Mouse (Mus musculus) gastrocnemius, postnatal 36 days (tissue): ENCODE measurements at regions not wholly inside any gene's neighbourhood (a gene's known extent, or its start where the extent isn't known, plus 50 kb on each side); places are given as distances from the start of the nearest gene placed in this dataset.
"Not testable (repeated sequence)": the region's sequence is repeated elsewhere in the genome, so short reads cannot be mapped to it uniquely, and the experiment has no call there.

ENCODE experiments used
- DNase-seq, 2 experiments: peaks; one replicate each; pipeline ENCODE4 v3.0.0; 2022
- intact Hi-C: fragments of 180-260 bp; cut with DNase I; formaldehyde crosslinking; loops from one replicate; pipeline ENCODE4 v1.15.1; 2025

- DNase-seq: no peak
- intact Hi-C loops: no loop called here
These were observed 1984.0 kb downstream of the 4930444P10Rik start for GRCm38 (mm10) chr1:14109190-14109482.

DNA sequence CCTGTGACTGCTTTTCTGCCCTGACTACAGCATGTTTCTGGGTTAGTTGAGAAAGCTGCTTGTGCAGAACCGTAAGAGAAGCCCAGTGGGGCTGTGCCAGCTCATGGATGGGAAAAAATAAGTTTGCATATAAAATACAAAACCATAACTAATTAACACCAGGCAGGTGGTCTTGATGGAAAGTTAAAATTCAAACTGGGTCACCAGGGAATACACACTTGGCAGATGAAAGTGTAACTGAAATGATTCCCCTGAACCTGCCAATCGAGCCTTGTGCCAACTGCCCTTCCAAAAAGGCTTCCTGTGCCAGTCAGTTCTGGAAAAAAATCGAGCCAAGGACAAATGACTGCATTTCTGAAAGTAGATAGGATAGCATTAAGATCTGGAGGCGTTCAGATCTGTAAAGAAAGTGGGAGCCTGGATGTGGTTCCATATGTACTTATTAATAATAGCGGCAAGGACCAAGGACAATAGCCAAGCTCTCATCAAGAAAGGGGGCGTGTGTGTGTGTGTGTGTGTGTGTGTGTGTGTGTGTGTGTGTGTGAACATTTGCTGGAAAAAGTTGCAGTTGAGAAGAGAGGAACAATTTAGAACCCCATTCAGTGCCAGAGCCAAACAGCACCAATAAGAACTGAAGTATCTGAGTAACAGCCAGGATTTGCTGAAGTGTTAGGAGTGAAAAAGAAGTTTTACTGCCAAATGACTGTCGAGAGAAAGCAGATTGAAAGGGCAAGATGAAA is 1984.5 kb downstream of the 4930444P10Rik start:
- intact Hi-C loops: no loop called here
- DNase-seq: no peak

GRCm38 (mm10) chr1:14105521-14105920 is 1987.6 kb downstream of the 4930444P10Rik start:
- intact Hi-C loops, DNase-seq: not testable (repeated sequence)

GRCm38 (mm10) chr1:14104529-14104928 is 1988.6 kb downstream of the 4930444P10Rik start:
- DNase-seq: no peak
- intact Hi-C loops: no loop called here

DNA sequence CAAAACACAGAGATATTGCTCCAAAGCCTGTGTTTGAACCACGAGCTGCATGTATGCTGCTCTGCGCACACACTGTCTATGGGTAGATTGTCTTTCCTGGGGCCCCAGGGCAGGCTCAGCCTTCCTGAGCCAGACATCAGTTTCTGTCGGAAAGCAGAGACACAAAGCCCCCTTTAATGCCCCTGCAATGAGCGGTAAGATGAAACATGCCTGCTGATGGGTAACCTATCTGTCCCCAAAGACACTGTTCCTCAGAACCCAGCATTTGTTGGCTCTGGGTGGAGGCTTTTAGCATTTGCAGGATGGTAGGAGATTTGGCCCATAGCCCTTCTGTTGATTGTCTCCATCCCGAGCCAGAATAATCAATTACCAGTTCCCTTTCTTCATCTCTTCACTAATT is 1994.1 kb downstream of the 4930444P10Rik start:
- no peak for DNase-seq
- intact Hi-C loops: no loop called here

DNA sequence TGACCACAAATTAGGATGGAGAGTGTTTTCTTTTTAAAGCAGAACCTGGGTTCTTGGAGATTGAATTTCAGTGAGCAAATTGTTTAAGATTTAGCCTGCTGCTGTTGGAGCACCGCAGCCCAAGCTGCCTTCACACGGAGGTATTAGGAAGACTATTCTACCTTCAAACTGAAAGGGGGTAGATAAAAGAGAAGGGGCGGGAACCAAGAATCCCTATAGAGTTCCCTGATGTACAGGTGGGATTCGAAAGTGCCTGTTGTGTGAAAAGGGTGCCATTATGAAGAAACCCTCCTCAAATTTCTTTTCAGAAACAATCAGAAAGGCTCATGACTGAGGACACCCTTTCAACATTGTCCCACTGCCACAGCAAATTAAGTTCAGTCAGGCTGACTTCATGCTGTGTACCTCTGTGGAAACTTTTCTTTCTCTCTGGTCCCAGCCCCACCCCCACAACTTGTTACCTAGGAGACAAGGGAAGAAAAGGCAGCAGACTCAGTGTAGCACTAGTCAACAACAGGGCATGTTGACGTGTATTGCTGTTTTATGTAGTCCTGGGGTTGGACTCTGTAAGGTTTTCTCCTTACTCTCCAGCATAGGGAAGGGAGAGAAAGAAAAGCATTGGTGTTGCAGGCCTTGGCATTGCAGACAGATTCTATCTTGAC is 1995.4 kb downstream of the 4930444P10Rik start:
- intact Hi-C loops: no loop called here
- no peak for DNase-seq

DNA sequence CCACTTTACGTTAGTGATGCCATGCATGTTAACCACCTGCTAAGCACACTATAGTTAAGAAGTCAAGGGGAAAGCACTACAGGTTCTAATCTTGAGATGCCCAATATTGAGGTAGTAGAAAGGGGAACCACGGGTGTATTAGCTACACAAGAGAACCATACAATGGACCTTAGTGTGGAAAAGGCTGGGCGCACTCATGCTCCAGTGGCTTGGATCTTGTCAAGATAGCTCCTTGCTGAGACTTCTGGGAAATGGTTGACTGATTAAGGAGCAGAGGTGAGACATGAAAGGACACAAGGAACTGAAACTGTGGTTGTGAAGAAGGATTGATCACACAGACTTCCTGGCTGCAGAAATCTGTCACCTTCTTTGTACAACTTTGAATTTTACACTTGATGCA is 2028.3 kb downstream of the 4930444P10Rik start:
- no peak for DNase-seq

DNA sequence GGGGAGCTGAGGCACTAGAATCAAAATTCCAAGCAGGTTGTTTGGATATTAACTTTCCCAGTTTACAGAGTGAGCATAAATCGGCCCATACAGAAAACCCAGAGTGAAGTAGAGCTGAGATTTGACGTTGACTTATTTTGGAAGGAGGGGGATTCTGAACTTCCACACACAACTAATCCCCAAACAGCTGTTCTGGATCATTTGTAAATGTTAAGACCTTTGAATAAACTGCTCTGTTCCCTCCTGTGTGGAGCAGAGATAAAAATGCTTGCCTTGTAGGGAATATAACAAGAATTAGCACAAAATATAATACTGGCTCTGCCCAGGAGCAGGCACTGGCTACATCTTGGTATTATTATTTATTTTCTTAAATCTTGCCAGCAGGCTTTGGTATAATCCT is 2057.0 kb downstream of the 4930444P10Rik start:
- no peak for DNase-seq
- intact Hi-C loops: no loop called here

More for the DNA sequence above, 2028.3 kb downstream of the 4930444P10Rik start:
- intact Hi-C loops: no loop called here

DNA sequence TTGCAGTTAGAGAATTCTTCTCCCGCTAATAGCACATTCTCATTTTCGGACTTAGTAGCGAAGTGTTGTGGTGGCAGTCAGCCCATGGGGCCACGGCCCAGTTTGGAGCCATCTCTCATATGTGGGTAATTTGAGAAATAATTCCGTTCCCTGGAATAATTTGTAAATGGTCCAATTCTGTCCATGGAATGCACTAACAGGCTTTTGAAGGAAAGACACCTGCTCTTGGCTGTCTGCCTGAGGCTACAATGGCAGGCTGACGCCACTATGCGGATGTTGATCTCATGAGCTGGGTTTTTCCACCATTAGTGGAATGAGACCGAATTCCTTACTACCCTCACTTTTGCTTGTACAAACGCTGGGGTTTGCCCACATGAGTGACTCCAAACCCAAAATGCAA is 2081.6 kb downstream of the 4930444P10Rik start:
- intact Hi-C loops: no loop called here
- no peak for DNase-seq

DNA sequence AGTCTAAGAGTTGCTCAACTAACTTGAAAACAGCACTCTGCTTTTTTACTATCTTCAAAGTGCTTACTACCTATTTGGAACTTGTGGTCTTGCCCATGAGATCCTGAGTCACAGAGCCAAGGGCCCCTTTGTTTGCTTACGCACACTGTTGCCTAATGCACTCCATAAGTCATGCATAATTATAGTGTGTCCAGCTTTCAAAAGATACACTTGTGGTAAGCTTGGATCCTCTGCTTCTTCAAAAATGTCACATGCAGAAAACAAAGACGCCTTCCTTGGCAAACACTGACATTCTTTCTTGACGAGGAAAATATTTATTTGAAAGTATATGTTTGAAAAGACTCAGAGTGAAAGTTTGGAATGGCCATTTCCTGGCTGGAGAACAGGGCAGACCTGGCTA is 2082.3 kb downstream of the 4930444P10Rik start:
- DNase-seq: no peak
- intact Hi-C loops: no loop called here

- no peak for DNase-seq
- intact Hi-C loops: no loop called here
These were observed 2090.6 kb downstream of the 4930444P10Rik start for GRCm38 (mm10) chr1:14002550-14002949.

- intact Hi-C loops: no loop called here
- no peak for DNase-seq
These were observed 2091.7 kb downstream of the 4930444P10Rik start for GRCm38 (mm10) chr1:14001431-14001830.

- no peak for DNase-seq
- intact Hi-C loops: no loop called here
These were observed 2092.3 kb downstream of the 4930444P10Rik start for GRCm38 (mm10) chr1:14000605-14001395.

DNA sequence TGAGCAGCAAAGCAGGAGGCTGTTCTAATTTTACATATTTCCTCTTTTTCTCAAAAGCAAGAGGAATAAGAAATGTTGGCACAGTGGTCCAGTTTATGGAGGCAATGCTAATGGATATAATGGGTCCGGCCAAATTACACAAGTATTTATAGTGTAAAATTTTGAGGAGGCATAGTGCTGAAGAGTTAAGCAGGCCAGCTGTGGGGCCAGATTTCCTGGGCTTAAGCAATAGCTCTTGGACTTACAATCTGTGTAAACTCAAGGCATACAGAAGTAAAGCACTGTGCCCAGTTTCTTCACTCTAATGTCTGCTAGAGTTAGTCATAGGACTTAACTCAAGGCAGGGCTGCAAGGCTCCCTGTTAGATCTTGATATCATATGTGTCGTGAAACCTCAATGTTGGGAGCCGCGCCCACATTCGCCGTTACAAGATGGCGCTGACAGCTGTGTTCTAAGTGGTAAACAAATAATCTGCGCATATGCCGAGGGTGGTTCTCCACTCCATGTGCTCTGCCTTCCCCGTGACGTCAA is 2094.9 kb downstream of the 4930444P10Rik start:
- DNase-seq: no peak
- intact Hi-C loops: no loop called here

- intact Hi-C loops: no loop called here
- no peak for DNase-seq
These were observed 2099.2 kb downstream of the 4930444P10Rik start for GRCm38 (mm10) chr1:13993825-13994509.

GRCm38 (mm10) chr1:13992978-13993377 is 2100.1 kb downstream of the 4930444P10Rik start:
- intact Hi-C loops: no loop called here
- no peak for DNase-seq

- intact Hi-C loops: no loop called here
- no peak for DNase-seq
These were observed 2103.8 kb downstream of the 4930444P10Rik start for GRCm38 (mm10) chr1:13989360-13989759.

GRCm38 (mm10) chr1:13984833-13985232 is 2108.3 kb downstream of the 4930444P10Rik start:
- DNase-seq: no peak
- intact Hi-C loops: no loop called here

- DNase-seq: no peak
- intact Hi-C loops: no loop called here
These were observed 2112.9 kb downstream of the 4930444P10Rik start for GRCm38 (mm10) chr1:13980273-13980672.

DNA sequence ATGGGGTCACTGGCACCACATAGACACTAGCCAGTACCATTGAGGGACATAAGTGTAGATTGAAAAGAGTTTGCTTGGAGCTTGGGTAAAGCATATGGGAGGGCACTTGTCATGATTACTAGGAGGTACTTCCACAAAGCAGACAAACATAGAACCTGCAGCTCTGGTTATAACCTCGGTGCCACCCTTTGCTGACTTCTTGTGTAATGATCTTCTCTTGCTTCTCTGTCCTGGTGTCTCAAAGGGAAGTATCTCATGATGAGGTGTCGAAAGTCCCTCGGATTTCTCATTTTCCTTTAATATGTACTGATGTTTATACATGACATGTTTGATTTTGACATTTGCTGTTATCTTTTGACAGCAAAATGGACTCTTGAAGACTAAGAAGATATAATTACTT is 2114.5 kb downstream of the 4930444P10Rik start:
- intact Hi-C loops: no loop called here
- DNase-seq: no peak

- intact Hi-C loops: no loop called here
- DNase-seq: no peak
These were observed 2115.9 kb downstream of the 4930444P10Rik start for GRCm38 (mm10) chr1:13977207-13977606.
